Mouse (Mus musculus) MEL (cell line): ENCODE results near the gene Exoc4.

Experiments used
- BHLHE40 ChIP-seq: IDR thresholded peaks from 2 replicates; pipeline ENCODE4 v1.6.1; 2012; ENCODE audit warnings: low read depth, mild to moderate bottlenecking, inconsistent platforms, low read length, improper control_type of control experiment, borderline replicate concordance
- CTCF ChIP-seq, 3 experiments: IDR thresholded peaks in 2 of 3; conservative IDR thresholded peaks in 1 of 3; 2 replicates each; pipeline ENCODE4 v1.5.1; 2011 to 2012; ENCODE audit warnings: low read length in 3 of 3, low read depth in 2 of 3, mild to moderate bottlenecking in 2 of 3, improper control_type of control experiment in 1 of 3, inconsistent platforms in 1 of 3, mixed read lengths in 1 of 3, moderate library complexity in 1 of 3; ENCODE audit not compliant: control insufficient read depth in 1 of 3, insufficient read depth in 1 of 3, poor library complexity in 1 of 3, severe bottlenecking in 1 of 3
- EP300 ChIP-seq, 2 experiments: IDR thresholded peaks; 2 replicates each; pipeline ENCODE4 v1.6.1; 2011; ENCODE audit warnings: improper control_type of control experiment in 2 of 2, low read length in 2 of 2, low read depth in 1 of 2, mild to moderate bottlenecking in 1 of 2
- ETS1 ChIP-seq: IDR thresholded peaks from 2 replicates; pipeline ENCODE4 v1.6.1; 2012; ENCODE audit warnings: low read depth, mild to moderate bottlenecking, inconsistent platforms, low read length, improper control_type of control experiment, moderate library complexity
- MAX ChIP-seq: IDR thresholded peaks from 2 replicates; pipeline ENCODE4 v1.6.1; 2011; ENCODE audit warnings: low read length, improper control_type of control experiment
- POLR2AphosphoS2 ChIP-seq: IDR thresholded peaks from 2 replicates; pipeline ENCODE4 v1.6.1; 2011; ENCODE audit warnings: low read length, improper control_type of control experiment
- POLR2AphosphoS5 ChIP-seq: IDR thresholded peaks from 2 replicates; pipeline ENCODE4 v1.6.1; 2012; ENCODE audit warnings: low read depth, borderline replicate concordance, mild to moderate bottlenecking, inconsistent platforms, low read length, moderate library complexity, mixed read lengths
- USF1 ChIP-seq: IDR thresholded peaks from 2 replicates; pipeline ENCODE4 v1.6.1; 2014; ENCODE audit warnings: low read depth, mild to moderate bottlenecking, inconsistent platforms, low read length, improper control_type of control experiment, moderate library complexity
- ZC3H11A ChIP-seq: IDR thresholded peaks from 2 replicates; pipeline ENCODE4 v1.6.1; 2012; ENCODE audit warnings: low read depth, mild to moderate bottlenecking, inconsistent platforms, low read length, improper control_type of control experiment
- ZMIZ1 ChIP-seq: IDR thresholded peaks from 2 replicates; pipeline ENCODE4 v1.6.1; 2012; ENCODE audit warnings: low read depth, mild to moderate bottlenecking, inconsistent platforms, low read length, improper control_type of control experiment, moderate library complexity

DNA sequence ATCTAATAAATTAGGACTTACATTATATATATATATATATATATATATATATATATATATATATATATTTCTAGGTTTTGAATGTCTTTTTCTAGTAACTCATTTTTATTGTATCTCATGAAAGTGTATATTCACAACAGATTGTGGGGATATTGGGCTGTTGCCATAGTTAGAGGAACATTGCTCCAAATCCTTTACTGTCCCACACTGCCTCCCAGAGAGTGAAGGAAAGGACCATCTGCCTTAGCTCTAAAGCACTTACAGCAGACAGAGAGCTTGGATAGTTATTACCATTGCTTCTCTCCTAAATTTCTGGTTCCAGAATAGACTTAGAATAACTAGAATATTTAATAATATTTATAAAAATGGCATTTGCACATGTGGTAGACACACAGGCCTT, 512.7 kb downstream of the Exoc4 start:
- TF ChIP-seq CTCF (IDR thresholded peaks at IDR 0.05 in 2 of 3, conservative IDR thresholded peaks at IDR 0.05 in 1 of 3; ENCODE audit: control insufficient read depth in 1 of 3, insufficient read depth in 1 of 3, low read depth in 2 of 3, low read length in 3 of 3, poor library complexity in 1 of 3, severe bottlenecking in 1 of 3) (no peak), USF1 (no peak), POLR2AphosphoS5 (no peak), EP300 (IDR thresholded peaks at IDR 0.05; ENCODE audit: low read depth in 1 of 2, low read length in 2 of 2) (no peak), ZMIZ1 (no peak), POLR2AphosphoS2 (no peak), ZC3H11A (no peak), BHLHE40 (no peak), ETS1 (no peak), MAX (no peak)
